Mouse (Mus musculus): ENCODE results near the gene Fli1. TPM values are rescaled to one million over a fixed set of nuclear protein-coding genes. Genes with fewer than 3 reads are reported as not detected.

The Fli1 gene
- polyA plus RNA-seq, 1 experiment from 2014 or later, result 22.5 TPM

- no peak for DNase-seq (ENCODE audit: extremely low spot score, low spot score)
- Histone ChIP-seq H3K4me1 (no peaks in the 10 kb centered on the region), H3K27me3 (ENCODE audit: poor library complexity, severe bottlenecking) (peaks cover 4% of the 10 kb centered on the region; the same call in 1 of the 2 replicates), H3K4me3 (no peak overlapping the region), H3K9me3 (no peaks in the 10 kb centered on the region), H3K36me3 (replicated peaks) (no peaks in the 10 kb centered on the region), H3K27ac (no peak overlapping the region)
- WGBS, result 92% methylated on average over 9 of the region's 9 CpGs
Observed at GRCm38 (mm10) chr9:32391701-32392100, 151.0 kb downstream of the Fli1 start.

DNA sequence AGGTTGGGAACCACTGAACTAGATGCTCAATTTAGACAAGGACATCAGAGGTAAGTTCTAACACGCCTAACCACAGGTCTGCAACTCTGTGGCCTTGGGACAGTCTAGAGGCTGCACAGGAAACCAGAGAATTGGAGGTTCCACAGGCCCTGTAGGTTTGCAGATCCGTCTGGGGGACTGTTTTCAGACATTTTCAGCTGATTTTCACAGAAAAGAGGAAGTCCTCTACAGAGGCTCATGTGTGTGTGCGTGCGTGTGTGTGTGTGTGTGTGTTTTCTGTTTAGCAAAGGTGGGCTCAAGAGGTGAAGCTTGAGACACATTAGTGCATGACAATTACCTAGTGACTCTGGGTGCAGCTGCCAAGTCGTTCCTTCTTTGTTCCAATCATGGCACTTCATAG, 151.6 kb downstream of the Fli1 start:
- H3K27ac ChIP-seq, result no peak overlapping the region
- no peaks in the 10 kb centered on the region for H3K36me3 ChIP-seq (replicated peaks)
- 85% methylated on average over 5 of the region's 5 CpGs for WGBS
- H3K4me1 ChIP-seq, result no peaks in the 10 kb centered on the region
- no peak overlapping the region for H3K4me3 ChIP-seq
- peaks cover 4% of the 10 kb centered on the region; the same call in 1 of the 2 replicates for H3K27me3 ChIP-seq (ENCODE audit: poor library complexity, severe bottlenecking)
- DNase-seq (ENCODE audit: extremely low spot score, low spot score), result no peak
- no peaks in the 10 kb centered on the region for H3K9me3 ChIP-seq

GRCm38 (mm10) chr9:32388120-32388519, 154.5 kb downstream of the Fli1 start:
- no peak for DNase-seq (ENCODE audit: extremely low spot score, low spot score)
- H3K4me3 ChIP-seq, result no peak overlapping the region
- WGBS, result 94% methylated on average over 1 of the region's 1 CpGs
- H3K27me3 ChIP-seq (ENCODE audit: poor library complexity, severe bottlenecking), result peaks cover 4% of the 10 kb centered on the region; the same call in 1 of the 2 replicates
- no peaks in the 10 kb centered on the region for H3K9me3 ChIP-seq
- H3K27ac ChIP-seq, result no peak overlapping the region
- no peaks in the 10 kb centered on the region for H3K36me3 ChIP-seq (replicated peaks)
- H3K4me1 ChIP-seq, result no peaks in the 10 kb centered on the region

DNA sequence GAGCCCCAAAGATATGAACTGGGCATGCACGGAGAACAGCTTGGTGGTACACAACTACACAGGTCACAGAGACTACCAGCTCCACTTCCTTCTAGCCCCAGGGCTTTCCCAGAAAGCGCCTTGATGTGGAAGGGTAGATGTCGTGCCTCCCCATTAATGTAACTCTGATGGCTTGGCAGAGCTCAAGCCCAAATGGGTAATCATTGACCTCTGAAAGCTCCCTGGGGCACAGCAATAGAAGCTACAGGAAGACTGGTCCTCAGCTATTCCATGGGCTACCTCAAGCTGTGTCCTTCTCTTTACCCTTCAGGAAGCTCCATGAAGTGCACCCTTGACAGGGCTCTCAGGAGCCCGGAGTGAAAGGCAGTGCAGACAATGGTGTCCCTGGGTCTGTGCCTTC, 157.8 kb downstream of the Fli1 start:
- Histone ChIP-seq H3K4me1 (no peaks in the 10 kb centered on the region), H3K27ac (no peak overlapping the region), H3K27me3 (ENCODE audit: poor library complexity, severe bottlenecking) (peaks cover 3% of the 10 kb centered on the region; the same call in 1 of the 2 replicates), H3K4me3 (no peak overlapping the region), H3K36me3 (replicated peaks) (no peaks in the 10 kb centered on the region), H3K9me3 (no peaks in the 10 kb centered on the region)
- 81% methylated on average over 4 of the region's 4 CpGs for WGBS
- no peak for DNase-seq (ENCODE audit: extremely low spot score, low spot score)

GRCm38 (mm10) chr9:32376863-32377590, 165.6 kb downstream of the Fli1 start:
- Histone ChIP-seq H3K4me3 (no peak overlapping the region), H3K27ac (no peak overlapping the region), H3K36me3 (replicated peaks) (no peaks in the 10 kb centered on the region), H3K9me3 (no peaks in the 10 kb centered on the region), H3K27me3 (ENCODE audit: poor library complexity, severe bottlenecking) (no peaks in the 10 kb centered on the region), H3K4me1 (no peaks in the 10 kb centered on the region)
- no peak for DNase-seq (ENCODE audit: extremely low spot score, low spot score)
- WGBS, result 90% methylated on average over 5 of the region's 5 CpGs

DNA sequence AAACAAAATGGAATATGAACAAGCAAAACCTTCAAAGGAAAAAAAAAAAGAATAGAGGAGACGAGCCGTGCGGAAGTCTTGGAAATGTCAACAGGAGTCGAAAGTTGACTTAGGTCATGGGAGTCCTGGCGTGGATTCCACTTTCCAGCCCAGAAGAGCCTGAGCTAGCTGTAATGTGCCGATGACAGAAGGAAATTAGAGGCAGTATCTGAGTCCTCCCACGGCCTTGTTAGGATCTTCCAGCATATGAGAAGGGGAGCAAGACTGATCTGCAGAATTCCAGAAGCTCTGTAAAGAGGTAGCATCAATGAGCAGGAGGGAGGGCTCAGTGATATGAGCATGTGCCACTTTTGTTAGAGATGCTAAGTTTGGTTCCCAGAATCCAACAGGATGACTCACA, 166.6 kb downstream of the Fli1 start:
- H3K27ac ChIP-seq, result no peak overlapping the region
- WGBS, result 88% methylated on average over 7 of the region's 7 CpGs
- H3K4me3 ChIP-seq, result no peak overlapping the region
- no peaks in the 10 kb centered on the region for H3K27me3 ChIP-seq (ENCODE audit: poor library complexity, severe bottlenecking)
- H3K4me1 ChIP-seq, result no peaks in the 10 kb centered on the region
- H3K36me3 ChIP-seq (replicated peaks), result no peaks in the 10 kb centered on the region
- DNase-seq (ENCODE audit: extremely low spot score, low spot score), result no peak
- H3K9me3 ChIP-seq, result no peaks in the 10 kb centered on the region

DNA sequence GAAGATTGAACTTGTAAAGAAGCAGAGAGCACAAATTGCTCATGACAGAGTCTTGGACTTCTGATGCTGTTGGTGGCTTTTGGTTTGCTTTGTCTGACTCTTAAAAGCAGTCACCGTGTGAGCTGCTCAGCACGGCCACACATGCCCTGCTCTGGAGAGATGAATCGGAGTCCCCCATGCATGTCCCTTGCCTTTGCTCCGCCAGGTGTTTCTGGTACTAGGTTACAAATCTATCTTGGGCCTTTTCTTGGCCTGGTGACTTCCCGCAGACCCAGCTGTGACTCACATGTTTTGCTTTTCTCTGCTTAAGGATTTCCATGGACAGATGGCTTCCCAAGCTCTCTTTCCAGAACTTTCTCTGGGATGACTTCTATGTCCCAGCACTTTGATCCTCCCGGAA, 169.0 kb downstream of the Fli1 start:
- no peak for DNase-seq (ENCODE audit: extremely low spot score, low spot score)
- no peaks in the 10 kb centered on the region for H3K27me3 ChIP-seq (ENCODE audit: poor library complexity, severe bottlenecking)
- whole genome bisulfite sequencing, result 95% methylated on average over 6 of the region's 6 CpGs
- no peak overlapping the region for H3K4me3 ChIP-seq
- no peaks in the 10 kb centered on the region for H3K9me3 ChIP-seq
- H3K36me3 ChIP-seq (replicated peaks), result no peaks in the 10 kb centered on the region
- H3K27ac ChIP-seq, result no peak overlapping the region
- H3K4me1 ChIP-seq, result peaks cover 15% of the 10 kb centered on the region

Other genes with a start within 250 kb of the Fli1 start
- gene Kcnj5, start 198.5 kb downstream of the Fli1 start, polyA plus RNA-seq (2016; fragmentation: Nextera tagmentation; extraction: Ambion mirVana), result 0.34 and 0.73 TPM in 2 replicates
- gene Kcnj1, start 170.4 kb downstream of the Fli1 start, polyA plus RNA-seq (2016; fragmentation: Nextera tagmentation; extraction: Ambion mirVana), result not detected in 2 replicates
- gene Ets1, start 93.4 kb upstream of the Fli1 start, polyA plus RNA-seq (2016; fragmentation: Nextera tagmentation; extraction: Ambion mirVana), result 27.3 and 28.1 TPM in 2 replicates

Measured in forebrain, embryonic 10.5 days (tissue).